Mouse (Mus musculus) MEL (cell line): ENCODE data around the gene Cysrt1.

Experiments
- CHD2 ChIP-seq: IDR thresholded peaks from 2 replicates; pipeline ENCODE4 v1.6.1; 2011; ENCODE audit warnings: low read length, improper control_type of control experiment
- CTCF ChIP-seq, 3 experiments: IDR thresholded peaks in 2 of 3; conservative IDR thresholded peaks in 1 of 3; 2 replicates each; pipeline ENCODE4 v1.5.1; 2011 to 2012; ENCODE audit warnings: low read length in 3 of 3, low read depth in 2 of 3, mild to moderate bottlenecking in 2 of 3, improper control_type of control experiment in 1 of 3, inconsistent platforms in 1 of 3, mixed read lengths in 1 of 3, moderate library complexity in 1 of 3; ENCODE audit not compliant: control insufficient read depth in 1 of 3, insufficient read depth in 1 of 3, poor library complexity in 1 of 3, severe bottlenecking in 1 of 3
- ELF1 ChIP-seq: IDR thresholded peaks from 2 replicates; pipeline ENCODE4 v1.6.1; 2014; ENCODE audit warnings: low read depth, mild to moderate bottlenecking, inconsistent platforms, low read length, improper control_type of control experiment, moderate library complexity
- EP300 ChIP-seq, 2 experiments: IDR thresholded peaks; 2 replicates each; pipeline ENCODE4 v1.6.1; 2011; ENCODE audit warnings: improper control_type of control experiment in 2 of 2, low read length in 2 of 2, low read depth in 1 of 2, mild to moderate bottlenecking in 1 of 2
- POLR2A ChIP-seq, 2 experiments: IDR thresholded peaks; 2 replicates each; pipeline ENCODE4 v1.6.1; 2011 to 2012; ENCODE audit warnings: low read length in 2 of 2, mild to moderate bottlenecking in 2 of 2, control low read depth in 1 of 2, improper control_type of control experiment in 1 of 2, low read depth in 1 of 2, moderate library complexity in 1 of 2; ENCODE audit not compliant: control insufficient read depth in 1 of 2, insufficient read depth in 1 of 2, poor library complexity in 1 of 2

DNA sequence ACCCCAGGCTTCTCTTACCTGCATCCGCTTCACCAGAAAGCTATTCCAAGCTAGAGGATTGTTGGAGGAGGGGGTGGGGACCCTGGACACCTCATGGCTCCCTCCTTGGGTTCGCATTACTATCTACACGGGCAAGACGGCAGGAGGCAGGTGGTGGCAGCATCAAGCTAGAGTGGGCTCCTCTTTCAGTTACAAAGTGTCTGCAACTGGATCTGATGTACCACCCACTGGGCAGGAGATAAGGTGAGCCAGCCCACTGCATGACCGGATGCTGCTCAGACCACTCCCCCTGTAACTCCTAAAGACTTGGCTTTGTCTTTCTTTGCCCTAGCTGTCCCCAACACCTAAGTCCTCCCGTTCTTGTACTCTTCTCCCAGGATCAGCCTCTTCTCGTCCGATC lies 5.6 kb downstream of the Cysrt1 start, which contains the start of gene Rnf224:
- no peak for TF ChIP-seq POLR2A (IDR thresholded peaks at IDR 0.05; ENCODE audit: control insufficient read depth in 1 of 2, insufficient read depth in 1 of 2, low read depth in 1 of 2, low read length in 2 of 2, poor library complexity in 1 of 2)
- TF ChIP-seq CHD2, result no peak
- no peak for TF ChIP-seq CTCF (IDR thresholded peaks at IDR 0.05 in 2 of 3, conservative IDR thresholded peaks at IDR 0.05 in 1 of 3; ENCODE audit: control insufficient read depth in 1 of 3, insufficient read depth in 1 of 3, low read depth in 2 of 3, low read length in 3 of 3, poor library complexity in 1 of 3, severe bottlenecking in 1 of 3)
- no peak for TF ChIP-seq ELF1
- no peak for TF ChIP-seq EP300 (IDR thresholded peaks at IDR 0.05; ENCODE audit: low read depth in 1 of 2, low read length in 2 of 2)
